Mouse (Mus musculus) MEL (cell line): ENCODE measurements around the gene Gpx4. TPM values are rescaled to one million over a fixed set of nuclear protein-coding genes. Genes with fewer than 3 reads are reported as not detected.
A peak's percentile ranks its signal among the peaks of the same experiment; 100 is the strongest.

Source experiments
- DNase-seq: peaks from one replicate; pipeline ENCODE4 v3.0.0; 2011; ENCODE audit warnings: low read depth, low spot score
- H3K27ac ChIP-seq: 2 replicates; pipeline ENCODE4 v1.5.1; 2012; ENCODE audit warnings: low read depth, mild to moderate bottlenecking, control low read depth, low read length, moderate library complexity; ENCODE audit not compliant: control insufficient read depth
- H3K27me3 ChIP-seq, 2 experiments: fragments of 150-350 bp in 1 of 2; sonication (generic) in 1 of 2; 2 replicates each; pipeline ENCODE4 v1.6.1; 2012; ENCODE audit warnings: low read length in 2 of 2, mild to moderate bottlenecking in 2 of 2, improper control_type of control experiment in 1 of 2, moderate library complexity in 1 of 2; ENCODE audit not compliant: insufficient read depth in 2 of 2, control insufficient read depth in 1 of 2
- H3K36me3 ChIP-seq, 2 experiments: 2 replicates each; pipeline ENCODE4 v1.6.1; 2012 to 2014; ENCODE audit warnings: low read length in 2 of 2, improper control_type of control experiment in 1 of 2, inconsistent platforms in 1 of 2, mild to moderate bottlenecking in 1 of 2; ENCODE audit not compliant: insufficient read depth in 2 of 2, control insufficient read depth in 1 of 2
- H3K4me1 ChIP-seq, 2 experiments: fragments of 150-350 bp in 1 of 2; sonication (generic) in 1 of 2; 2 replicates each; pipeline ENCODE4 v1.6.1; 2012; ENCODE audit warnings: low read length in 2 of 2, improper control_type of control experiment in 1 of 2, mild to moderate bottlenecking in 1 of 2; ENCODE audit not compliant: insufficient read depth in 2 of 2, control insufficient read depth in 1 of 2
- H3K4me3 ChIP-seq, 2 experiments: fragments of 150-350 bp in 1 of 2; sonication (generic) in 1 of 2; 2 replicates each; pipeline ENCODE4 v1.5.1; 2012; ENCODE audit warnings: low read depth in 2 of 2, low read length in 2 of 2, mild to moderate bottlenecking in 2 of 2, moderate library complexity in 2 of 2, control low read depth in 1 of 2, improper control_type of control experiment in 1 of 2; ENCODE audit not compliant: control insufficient read depth in 1 of 2, insufficient read depth in 1 of 2
- H3K79me2 ChIP-seq: 2 replicates; pipeline ENCODE4 v1.6.1; 2012; ENCODE audit warnings: mild to moderate bottlenecking, low read length, moderate library complexity; ENCODE audit not compliant: control insufficient read depth, poor library complexity, insufficient read depth
- H3K9ac ChIP-seq: 2 replicates; pipeline ENCODE4 v1.6.1; 2012; ENCODE audit warnings: low read depth, mild to moderate bottlenecking, control low read depth, low read length, moderate library complexity; ENCODE audit not compliant: control insufficient read depth, poor library complexity, severe bottlenecking
- H3K9me3 ChIP-seq: fragments of 150-350 bp; sonication (generic); replicated peaks from 2 replicates; pipeline ENCODE4 v1.6.1; 2012; ENCODE audit warnings: mild to moderate bottlenecking, low read length, improper control_type of control experiment, moderate library complexity; ENCODE audit not compliant: insufficient read depth
- BHLHE40 ChIP-seq: IDR thresholded peaks from 2 replicates; pipeline ENCODE4 v1.6.1; 2012; ENCODE audit warnings: low read depth, mild to moderate bottlenecking, inconsistent platforms, low read length, improper control_type of control experiment, borderline replicate concordance
- CHD1 ChIP-seq: IDR thresholded peaks from 2 replicates; pipeline ENCODE4 v1.6.1; 2012; ENCODE audit warnings: low read depth, mild to moderate bottlenecking, inconsistent platforms, low read length, improper control_type of control experiment
- CTCF ChIP-seq, 3 experiments: IDR thresholded peaks in 2 of 3; conservative IDR thresholded peaks in 1 of 3; 2 replicates each; pipeline ENCODE4 v1.5.1; 2011 to 2012; ENCODE audit warnings: low read length in 3 of 3, low read depth in 2 of 3, mild to moderate bottlenecking in 2 of 3, improper control_type of control experiment in 1 of 3, inconsistent platforms in 1 of 3, mixed read lengths in 1 of 3, moderate library complexity in 1 of 3; ENCODE audit not compliant: control insufficient read depth in 1 of 3, insufficient read depth in 1 of 3, poor library complexity in 1 of 3, severe bottlenecking in 1 of 3
- E2F4 ChIP-seq: IDR thresholded peaks from 2 replicates; pipeline ENCODE4 v1.6.1; 2011; ENCODE audit warnings: low read depth, low read length, improper control_type of control experiment, borderline replicate concordance
- EP300 ChIP-seq, 2 experiments: IDR thresholded peaks; 2 replicates each; pipeline ENCODE4 v1.6.1; 2011; ENCODE audit warnings: improper control_type of control experiment in 2 of 2, low read length in 2 of 2, low read depth in 1 of 2, mild to moderate bottlenecking in 1 of 2
- GABPA ChIP-seq: IDR thresholded peaks from 2 replicates; pipeline ENCODE4 v1.6.1; 2012; ENCODE audit warnings: low read depth, mild to moderate bottlenecking, inconsistent platforms, low read length, improper control_type of control experiment, moderate library complexity
- JUND ChIP-seq: IDR thresholded peaks from 2 replicates; pipeline ENCODE4 v1.6.1; 2011; ENCODE audit warnings: low read depth, mild to moderate bottlenecking, improper control_type of control experiment, low read length
- MAFK ChIP-seq: IDR thresholded peaks from 2 replicates; pipeline ENCODE4 v1.6.1; 2011; ENCODE audit warnings: low read depth, mild to moderate bottlenecking, low read length, improper control_type of control experiment, borderline replicate concordance
- MAX ChIP-seq: IDR thresholded peaks from 2 replicates; pipeline ENCODE4 v1.6.1; 2011; ENCODE audit warnings: low read length, improper control_type of control experiment
- MEF2A ChIP-seq: IDR thresholded peaks from 2 replicates; pipeline ENCODE4 v1.6.1; 2014; ENCODE audit warnings: low read depth, mild to moderate bottlenecking, inconsistent platforms, low read length, improper control_type of control experiment; ENCODE audit not compliant: poor library complexity, insufficient replicate concordance, severe bottlenecking; ENCODE audit errors: extremely low read depth
- MYB ChIP-seq: IDR thresholded peaks from 2 replicates; pipeline ENCODE4 v1.6.1; 2011; ENCODE audit warnings: mild to moderate bottlenecking, low read depth, low read length, improper control_type of control experiment
- MYC ChIP-seq: IDR thresholded peaks from 2 replicates; pipeline ENCODE4 v1.6.1; 2011; ENCODE audit warnings: low read depth, mild to moderate bottlenecking, low read length, improper control_type of control experiment, moderate library complexity
- NELFE ChIP-seq: IDR thresholded peaks from 2 replicates; pipeline ENCODE4 v1.6.1; 2011; ENCODE audit warnings: low read depth, low read length, improper control_type of control experiment
- POLR2A ChIP-seq, 2 experiments: IDR thresholded peaks; 2 replicates each; pipeline ENCODE4 v1.6.1; 2011 to 2012; ENCODE audit warnings: low read length in 2 of 2, mild to moderate bottlenecking in 2 of 2, control low read depth in 1 of 2, improper control_type of control experiment in 1 of 2, low read depth in 1 of 2, moderate library complexity in 1 of 2; ENCODE audit not compliant: control insufficient read depth in 1 of 2, insufficient read depth in 1 of 2, poor library complexity in 1 of 2
- POLR2AphosphoS2 ChIP-seq: IDR thresholded peaks from 2 replicates; pipeline ENCODE4 v1.6.1; 2011; ENCODE audit warnings: low read length, improper control_type of control experiment
- RAD21 ChIP-seq: IDR thresholded peaks from 2 replicates; pipeline ENCODE4 v1.6.1; 2011; ENCODE audit warnings: mild to moderate bottlenecking, low read depth, low read length, improper control_type of control experiment
- RCOR1 ChIP-seq: IDR thresholded peaks from 2 replicates; pipeline ENCODE4 v1.6.1; 2012; ENCODE audit warnings: low read depth, mild to moderate bottlenecking, inconsistent platforms, low read length, improper control_type of control experiment
- SMC3 ChIP-seq: IDR thresholded peaks from 2 replicates; pipeline ENCODE4 v1.6.1; 2011; ENCODE audit warnings: low read depth, low read length, improper control_type of control experiment
- TAL1 ChIP-seq: IDR thresholded peaks from 2 replicates; pipeline ENCODE4 v1.6.1; 2012; ENCODE audit warnings: mild to moderate bottlenecking, inconsistent platforms, low read length, moderate library complexity, mixed read lengths
- TCF12 ChIP-seq: IDR thresholded peaks from 2 replicates; pipeline ENCODE4 v1.6.1; 2014; ENCODE audit warnings: low read depth, mild to moderate bottlenecking, inconsistent platforms, low read length, improper control_type of control experiment, moderate library complexity
- UBTF ChIP-seq: IDR thresholded peaks from 2 replicates; pipeline ENCODE4 v1.6.1; 2012; ENCODE audit warnings: low read depth, mild to moderate bottlenecking, inconsistent platforms, low read length, improper control_type of control experiment, moderate library complexity, borderline replicate concordance; ENCODE audit not compliant: insufficient read depth
- ZC3H11A ChIP-seq: IDR thresholded peaks from 2 replicates; pipeline ENCODE4 v1.6.1; 2012; ENCODE audit warnings: low read depth, mild to moderate bottlenecking, inconsistent platforms, low read length, improper control_type of control experiment
- ZKSCAN1 ChIP-seq: IDR thresholded peaks from 2 replicates; pipeline ENCODE4 v1.6.1; 2012; ENCODE audit warnings: low read depth, mild to moderate bottlenecking, inconsistent platforms, low read length, improper control_type of control experiment, moderate library complexity
- polyA plus RNA-seq, 2 experiments: library from polyadenylated mRNA; stranded (reverse) in 1 of 2; unstranded in 1 of 2; fragments of >175 nt in 1 of 2; fragments of >200 nt in 1 of 2; gene quantifications; 2 replicates each; pipeline versions ENCODE4 v1.2.1 to v1.2.4; 2012; ENCODE audit warnings: low replicate concordance in 2 of 2, low read depth in 1 of 2; ENCODE audit not compliant: insufficient read length in 2 of 2, insufficient read depth in 1 of 2, missing spikeins in 1 of 2
- total RNA-seq: library from RNA; depleted of rRNA; stranded (reverse); fragments of 300-350 nt; gene quantifications from 2 replicates; pipeline ENCODE4 v1.2.3, GENCODE M21; 2012

Gpx4 gene
- total and polyA plus RNA-seq, 3 experiments: 508 to 536 TPM; not detected in 1

- no peak for TF ChIP-seq BHLHE40
- no peak for TF ChIP-seq MAFK
- no peak for TF ChIP-seq NELFE
- no peak for TF ChIP-seq MAX
- no peak for TF ChIP-seq POLR2A (IDR thresholded peaks at IDR 0.05; ENCODE audit: control insufficient read depth in 1 of 2, insufficient read depth in 1 of 2, low read depth in 1 of 2, low read length in 2 of 2, poor library complexity in 1 of 2)
- TF ChIP-seq EP300 (IDR thresholded peaks at IDR 0.05; ENCODE audit: low read depth in 1 of 2, low read length in 2 of 2): no peak
- no peak for TF ChIP-seq ZKSCAN1
- TF ChIP-seq MYC: no peak
- no peak for TF ChIP-seq POLR2AphosphoS2
- no peak for TF ChIP-seq UBTF
- TF ChIP-seq MEF2A: no peak
- no peak for TF ChIP-seq RCOR1
- no peak for TF ChIP-seq ZC3H11A
- H3K36me3 ChIP-seq: peaks cover 2 to 20% of the 10 kb centered on the region in 2 experiments; a peak in 3 of 4 replicates
Measured at GRCm38 (mm10) chr10:80025044-80025347, 22.0 kb upstream of the Gpx4 start.

DNA sequence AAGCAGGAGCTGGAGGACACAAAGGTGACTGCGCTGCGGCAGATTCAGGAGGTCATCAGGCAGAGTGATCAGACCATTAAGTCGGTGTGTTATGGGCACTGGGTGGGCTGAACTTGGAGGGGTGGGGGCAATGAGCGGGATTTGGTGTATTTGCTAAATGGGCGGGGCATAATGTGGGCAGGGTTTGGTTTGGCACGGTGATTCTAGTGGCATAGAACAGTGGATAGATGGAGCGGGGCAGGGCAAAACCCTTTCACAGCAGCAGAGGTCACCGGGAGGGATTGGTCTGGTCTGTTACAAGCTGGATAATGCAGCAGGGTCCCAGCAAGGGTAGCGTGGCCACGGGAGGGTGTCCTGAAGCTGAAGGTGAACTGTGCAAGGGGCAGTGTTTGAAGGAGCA lies 21.5 kb upstream of the Gpx4 start:
- Histone ChIP-seq H3K27me3 (no peaks in the 10 kb centered on the region), H3K27ac (no peak overlapping the region), H3K36me3 (peaks cover 2 to 20% of the 10 kb centered on the region in 2 experiments; a peak in 3 of 4 replicates), H3K4me1 (peaks cover 2 to 23% of the 10 kb centered on the region in 2 experiments; a peak in 3 of 4 replicates), H3K4me3 (no peak overlapping the region), H3K9me3 (no peaks in the 10 kb centered on the region), H3K79me2 (no peaks in the 10 kb centered on the region), H3K9ac (no peak overlapping the region)
- TF ChIP-seq CHD1 (no peak), E2F4 (no peak), CTCF (IDR thresholded peaks at IDR 0.05 in 2 of 3, conservative IDR thresholded peaks at IDR 0.05 in 1 of 3; ENCODE audit: control insufficient read depth in 1 of 3, insufficient read depth in 1 of 3, low read depth in 2 of 3, low read length in 3 of 3, poor library complexity in 1 of 3, severe bottlenecking in 1 of 3) (no peak), RAD21 (no peak), MYC (no peak), TCF12 (no peak), SMC3 (no peak), MYB (no peak), GABPA (no peak), JUND (no peak), TAL1 (no peak), POLR2A (IDR thresholded peaks at IDR 0.05; ENCODE audit: control insufficient read depth in 1 of 2, insufficient read depth in 1 of 2, low read depth in 1 of 2, low read length in 2 of 2, poor library complexity in 1 of 2) (no peak)
- DNase-seq: no peak

More at GRCm38 (mm10) chr10:80025044-80025347, 22.0 kb upstream of the Gpx4 start:
- H3K9me3 ChIP-seq: no peaks in the 10 kb centered on the region
- DNase-seq: no peak
- H3K27ac ChIP-seq: peak overlapping the region; percentile 74; the same call in 1 of the 2 replicates
- no peak overlapping the region for H3K4me3 ChIP-seq
- no peaks in the 10 kb centered on the region for H3K27me3 ChIP-seq
- H3K79me2 ChIP-seq: no peaks in the 10 kb centered on the region
- H3K9ac ChIP-seq: no peak overlapping the region
- peaks cover 2 to 23% of the 10 kb centered on the region in 2 experiments; a peak in 3 of 4 replicates for H3K4me1 ChIP-seq
